ENCODE assay signal across 9 mouse cellular contexts in genomic region chr3:79193001-79193400, GRCm38 (mm10).
A peak's percentile ranks its signal among the peaks of the same experiment; 100 is the strongest.
DNase-seq lines count a peak whose midpoint lies in the region; ATAC-seq and TF ChIP-seq lines count a peak whose summit lies in the region.
"Had no signal": no experiment of that assay in that cellular context is flagged by ENCODE, and none has a peak within 500 bp of the region (broad histone marks: within the 10 kb centered on the region; RNA-seq: fewer than 3 reads in every experiment).

No protein-coding gene starts in this region.

- no peak for TF ChIP-seq EP300 in heart, postnatal 0 days (IDR thresholded peaks at IDR 0.05; ENCODE audit: low read depth)

- no peak for DNase-seq in cerebellum, postnatal 4 days (ENCODE audit: low spot score in 2 of 2)
- peak; percentile 15 for DNase-seq in testis, postnatal 14 days (ENCODE audit: low spot score)
- DNase-seq in testis, postnatal 10 days (ENCODE audit: low spot score), result no peak
- peak; percentile 88 for DNase-seq in heart, postnatal 0 days (ENCODE audit: low spot score)
- no peak for DNase-seq in retina, embryonic 14.5 days (ENCODE audit: low spot score)

- H3K4me2 ChIP-seq in heart, postnatal 0 days (ENCODE audit: low read depth, low read length), result no peak overlapping the region
- no peak overlapping the region for H3K4me2 ChIP-seq in stomach, embryonic 16.5 days (ENCODE audit: low read depth, low read length)
- no peak overlapping the region for H3K4me2 ChIP-seq in forebrain, embryonic 15.5 days (replicated peaks)
- H3K4me2 ChIP-seq: stomach, embryonic 15.5 days had no signal

- peaks cover 30% of the 10 kb centered on the region for H3K4me1 ChIP-seq in heart, postnatal 0 days (ENCODE audit: control insufficient read depth, insufficient read depth)
- H3K4me1 ChIP-seq in stomach, embryonic 16.5 days (ENCODE audit: control insufficient read depth, insufficient read depth, low read length), result peaks cover 15% of the 10 kb centered on the region; the same call in 1 of the 2 replicates
- H3K4me1 ChIP-seq in forebrain, embryonic 15.5 days, result peaks cover 23% of the 10 kb centered on the region

- ATAC-seq in cerebellum, adult (ENCODE audit: insufficient number of reproducible peaks, low FRiP score, low TSS enrichment), result peak; percentile 82
- ATAC-seq in heart, postnatal 0 days (ENCODE audit: insufficient read depth, low read depth), result peak; percentile 84
- peak; percentile 42; the same call in 1 of the 2 replicates for ATAC-seq in stomach, embryonic 16.5 days (ENCODE audit: insufficient read depth, low FRiP score)
- no peak for ATAC-seq in forebrain, embryonic 15.5 days (replicated peaks)

- H3K36me3 ChIP-seq in heart, postnatal 0 days (replicated peaks; ENCODE audit: control insufficient read depth, insufficient read depth, low read length), result no peaks in the 10 kb centered on the region
- no peaks in the 10 kb centered on the region for H3K36me3 ChIP-seq in stomach, embryonic 16.5 days (ENCODE audit: control insufficient read depth, insufficient read depth, low read length)
- H3K36me3 ChIP-seq in forebrain, embryonic 15.5 days, result no peaks in the 10 kb centered on the region
- H3K36me3 ChIP-seq: stomach, embryonic 15.5 days had no signal

- no peak overlapping the region for H3K4me3 ChIP-seq in heart, postnatal 0 days (ENCODE audit: low read depth, low read length)
- no peak overlapping the region for H3K4me3 ChIP-seq in stomach, embryonic 16.5 days (replicated peaks; ENCODE audit: low read length)
- H3K4me3 ChIP-seq in forebrain, embryonic 15.5 days, result no peak overlapping the region
- H3K4me3 ChIP-seq: stomach, embryonic 15.5 days had no signal

- no peaks in the 10 kb centered on the region for H3K27me3 ChIP-seq in heart, postnatal 0 days (ENCODE audit: control insufficient read depth, insufficient read depth, low read length)
- no peaks in the 10 kb centered on the region for H3K27me3 ChIP-seq in stomach, embryonic 16.5 days (ENCODE audit: control insufficient read depth, insufficient read depth, low read length)
- no peaks in the 10 kb centered on the region for H3K27me3 ChIP-seq in forebrain, embryonic 15.5 days
- H3K27me3 ChIP-seq: stomach, embryonic 15.5 days had no signal

- WGBS in heart, postnatal 0 days, result 11% methylated on average over 4 of the region's 4 CpGs
- 53% methylated on average over 4 of the region's 4 CpGs for WGBS in stomach, embryonic 16.5 days
- WGBS in forebrain, embryonic 15.5 days, result 44% methylated on average over 4 of the region's 4 CpGs

- no peaks in the 10 kb centered on the region for H3K9me3 ChIP-seq in heart, postnatal 0 days (replicated peaks; ENCODE audit: control insufficient read depth, low read length)
- no peaks in the 10 kb centered on the region for H3K9me3 ChIP-seq in stomach, embryonic 16.5 days (replicated peaks; ENCODE audit: control insufficient read depth, low read length)
- no peaks in the 10 kb centered on the region for H3K9me3 ChIP-seq in forebrain, embryonic 15.5 days
- H3K9me3 ChIP-seq: stomach, embryonic 15.5 days had no signal

- peak overlapping the region; percentile 72 for H3K27ac ChIP-seq in heart, postnatal 0 days (ENCODE audit: low read depth)
- H3K27ac ChIP-seq in stomach, embryonic 16.5 days (ENCODE audit: low read length), result peak overlapping the region; percentile 64
- H3K27ac ChIP-seq in forebrain, embryonic 15.5 days (replicated peaks), result no peak overlapping the region

- no peak for TF ChIP-seq CTCF in heart, postnatal 0 days (IDR thresholded peaks at IDR 0.05; ENCODE audit: low read depth)

- H3K9ac ChIP-seq in heart, postnatal 0 days (replicated peaks; ENCODE audit: low read depth, low read length), result no peak overlapping the region
- no peak overlapping the region for H3K9ac ChIP-seq in stomach, embryonic 16.5 days (ENCODE audit: low read length)
- no peak overlapping the region for H3K9ac ChIP-seq in forebrain, embryonic 15.5 days (replicated peaks)
- H3K9ac ChIP-seq: stomach, embryonic 15.5 days had no signal

Comparison
In these comparisons a context has a peak if more than half of its experiments do, and no peak if none do; other contexts are left out.
1. DNase-seq: peak in testis, postnatal 14 days (single experiment) and heart, postnatal 0 days (single experiment); none in cerebellum, postnatal 4 days (0 of 2), testis, postnatal 10 days (single experiment) and retina, embryonic 14.5 days (single experiment).